Mouse (Mus musculus) kidney, postnatal 0 days (tissue): ENCODE data around the gene Syne2. TPM values are rescaled to one million over a fixed set of nuclear protein-coding genes. Genes with fewer than 3 reads are reported as not detected.
"Not testable (repeated sequence)": the region's sequence is repeated elsewhere in the genome, so short reads cannot be mapped to it uniquely, and the experiment has no call there.

ENCODE experiments used
- ATAC-seq: fragments of 200-750 bp; cut with Nextera tagmentation; replicated peaks from 2 replicates; pipeline ENCODE4 v1.8.0; 2017; ENCODE audit warnings: low read depth, moderate number of reproducible peaks, moderate TSS enrichment, moderate library complexity; ENCODE audit not compliant: low FRiP score
- DNase-seq: peaks from one replicate; pipeline ENCODE4 v3.0.0-alpha.2; 2016; ENCODE audit warnings: low spot score
- H3K27ac ChIP-seq: fragments of 300-500 bp; sonication (generic); 2 replicates; pipeline ENCODE4 v1.5.1; 2014; ENCODE audit warnings: mild to moderate bottlenecking
- H3K27me3 ChIP-seq: fragments of 300-500 bp; sonication (generic); 2 replicates; pipeline ENCODE4 v1.6.1; 2014; ENCODE audit warnings: low read length, mixed read lengths; ENCODE audit not compliant: insufficient read depth
- H3K36me3 ChIP-seq: fragments of 300-500 bp; sonication (generic); 2 replicates; pipeline ENCODE4 v1.6.1; 2014; ENCODE audit warnings: low read length, mixed read lengths; ENCODE audit not compliant: insufficient read depth
- H3K4me1 ChIP-seq: fragments of 300-500 bp; sonication (generic); replicated peaks from 2 replicates; pipeline ENCODE4 v1.6.1; 2014; ENCODE audit warnings: antibody characterized with exemption, low read length, mixed read lengths; ENCODE audit not compliant: insufficient read depth
- H3K4me2 ChIP-seq: fragments of 300-500 bp; sonication (generic); 2 replicates; pipeline ENCODE4 v1.6.1; 2014; ENCODE audit warnings: mild to moderate bottlenecking, low read length, moderate library complexity, mixed read lengths
- H3K4me3 ChIP-seq: fragments of 300-500 bp; sonication (generic); replicated peaks from 2 replicates; pipeline ENCODE4 v1.5.1; 2014; ENCODE audit warnings: low read depth, low read length
- H3K9ac ChIP-seq: fragments of 300-500 bp; sonication (generic); 2 replicates; pipeline ENCODE4 v1.6.1; 2014; ENCODE audit warnings: low read depth, low read length
- H3K9me3 ChIP-seq: fragments of 300-500 bp; sonication (generic); replicated peaks from 2 replicates; pipeline ENCODE4 v1.6.1; 2016; ENCODE audit warnings: low read length, inconsistent platforms, mixed read lengths
- CTCF ChIP-seq: IDR thresholded peaks from 2 replicates; pipeline ENCODE4 v1.5.1; 2016; ENCODE audit warnings: antibody characterized with exemption, low read depth, mild to moderate bottlenecking, moderate library complexity
- WGBS: fragments of 180-500 bp; shearing (Covaris S2); extraction: QIAGEN DNeasy Blood & Tissue Kit; methylation state at CpG from one replicate; pipeline ENCODE4 v1.1.7; 2014; 5-methylcytosine and 5-hydroxymethylcytosine counted together
- polyA plus RNA-seq: library from polyadenylated mRNA; unstranded; fragments of >200 nt; fragmentation: Nextera tagmentation; extraction: Ambion mirVana; gene quantifications from 2 replicates; pipeline ENCODE4 v1.2.1, GENCODE M21; 2015

Gene Syne2
- polyA plus RNA-seq, 1 experiment from 2014 or later = 37.2 TPM

- not testable (repeated sequence) for H3K4me1 ChIP-seq, H3K36me3 ChIP-seq, H3K27me3 ChIP-seq, H3K9me3 ChIP-seq, H3K27ac ChIP-seq, H3K4me2 ChIP-seq, H3K9ac ChIP-seq, ATAC-seq, H3K4me3 ChIP-seq
- peak; percentile 69 for TF ChIP-seq CTCF
- 5% methylated on average over 2 of the region's 2 CpGs for WGBS
- DNase-seq = peak; percentile 85
These were observed 31.3 kb upstream of the Syne2 start for GRCm38 (mm10) chr12:75786681-75787080.

DNA sequence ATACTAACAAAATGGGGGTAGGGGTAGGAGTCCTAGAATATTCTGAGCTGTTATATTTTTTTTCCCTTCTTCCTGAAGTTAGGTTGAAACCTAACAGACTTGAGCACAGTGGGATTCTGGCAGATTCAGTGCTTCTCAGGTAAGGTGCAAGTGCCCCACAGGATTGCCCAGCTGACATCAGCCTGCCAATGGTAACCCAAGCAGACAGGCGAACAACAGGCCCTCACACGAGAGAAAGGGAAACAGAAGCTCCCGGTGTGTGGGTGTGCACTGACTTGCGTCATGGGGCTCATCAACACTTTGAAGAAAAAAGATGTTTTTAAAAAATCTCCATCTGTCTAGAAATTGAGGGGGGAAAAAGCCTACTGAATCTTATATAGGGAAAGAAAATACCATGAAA, 28.5 kb upstream of the Syne2 start:
- Histone ChIP-seq H3K27me3 (no peaks in the 10 kb centered on the region), H3K27ac (no peak overlapping the region), H3K9me3 (no peaks in the 10 kb centered on the region), H3K36me3 (no peaks in the 10 kb centered on the region), H3K4me3 (no peak overlapping the region), H3K4me2 (no peak overlapping the region), H3K4me1 (no peaks in the 10 kb centered on the region), H3K9ac (no peak overlapping the region)
- DNase-seq = no peak
- no peak for ATAC-seq
- WGBS = 47% methylated on average over 4 of the region's 4 CpGs
- TF ChIP-seq CTCF = no peak

- no peak overlapping the region for H3K4me3 ChIP-seq
- H3K36me3 ChIP-seq = no peaks in the 10 kb centered on the region
- no peak overlapping the region for H3K4me2 ChIP-seq
- H3K27me3 ChIP-seq = no peaks in the 10 kb centered on the region
- no peak for DNase-seq
- WGBS = 80% methylated on average over 4 of the region's 4 CpGs
- no peak for ATAC-seq
- no peaks in the 10 kb centered on the region for H3K4me1 ChIP-seq
- no peak overlapping the region for H3K9ac ChIP-seq
- no peak for TF ChIP-seq CTCF
- H3K27ac ChIP-seq = no peak overlapping the region
- H3K9me3 ChIP-seq = no peaks in the 10 kb centered on the region
These were observed 23.4 kb upstream of the Syne2 start for GRCm38 (mm10) chr12:75794527-75794926.

DNA sequence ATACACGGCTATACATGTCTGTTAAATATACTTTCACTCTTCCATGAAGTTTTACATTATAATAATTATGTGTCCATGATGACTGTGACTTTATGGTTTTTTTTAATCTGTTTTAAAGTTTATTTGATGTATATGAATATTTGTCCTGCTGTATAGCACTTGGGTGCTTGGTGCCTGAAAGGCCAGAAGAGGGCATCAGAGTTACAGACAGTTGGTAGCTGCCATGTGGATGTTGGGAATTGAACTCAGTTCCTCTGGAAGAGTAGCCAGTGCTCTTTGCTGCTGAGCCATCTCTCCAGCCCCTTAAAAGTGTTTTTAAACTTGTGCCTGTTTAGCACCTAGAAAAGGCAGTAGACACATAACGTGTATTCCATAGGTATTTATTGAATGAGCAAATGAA, 21.4 kb upstream of the Syne2 start:
- peak; percentile 81 for TF ChIP-seq CTCF
- no peaks in the 10 kb centered on the region for H3K27me3 ChIP-seq
- 81% methylated on average over 2 of the region's 2 CpGs for WGBS
- H3K9ac ChIP-seq = no peak overlapping the region
- no peaks in the 10 kb centered on the region for H3K9me3 ChIP-seq
- no peak overlapping the region for H3K27ac ChIP-seq
- ATAC-seq (no peak), DNase-seq (peak; percentile 55)
- no peak overlapping the region for H3K4me2 ChIP-seq
- H3K4me1 ChIP-seq = no peaks in the 10 kb centered on the region
- no peak overlapping the region for H3K4me3 ChIP-seq
- no peaks in the 10 kb centered on the region for H3K36me3 ChIP-seq

GRCm38 (mm10) chr12:75806281-75806680, 11.7 kb upstream of the Syne2 start:
- Histone ChIP-seq H3K9ac (no peak overlapping the region), H3K27me3 (no peaks in the 10 kb centered on the region), H3K36me3 (no peaks in the 10 kb centered on the region), H3K9me3 (no peaks in the 10 kb centered on the region), H3K4me3 (no peak overlapping the region), H3K27ac (no peak overlapping the region), H3K4me1 (no peaks in the 10 kb centered on the region), H3K4me2 (no peak overlapping the region)
- 86% methylated on average over 4 of the region's 4 CpGs for WGBS
- ATAC-seq = no peak
- TF ChIP-seq CTCF = no peak
- DNase-seq = no peak

DNA sequence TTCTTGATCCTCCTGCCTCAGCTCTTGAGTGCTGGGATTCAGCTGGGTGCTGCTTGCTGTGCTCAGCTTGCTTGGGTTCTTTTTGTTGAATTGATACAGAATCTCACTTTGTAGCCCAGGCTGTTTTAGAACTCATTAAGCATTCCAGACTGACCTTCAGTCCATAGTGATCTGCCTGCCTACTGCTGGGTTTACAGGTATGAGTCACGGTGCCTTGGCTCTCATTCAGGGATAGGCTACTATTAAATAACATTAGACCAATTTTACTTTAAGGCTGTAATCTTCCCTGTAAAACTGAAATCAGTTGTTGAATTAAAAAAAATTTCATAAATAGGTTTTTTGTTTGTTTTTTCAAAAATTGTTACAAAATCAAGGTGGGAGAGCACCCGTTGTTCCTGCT, 4.2 kb upstream of the Syne2 start:
- Histone ChIP-seq H3K27ac (no peak overlapping the region), H3K9ac (no peak overlapping the region), H3K27me3 (no peaks in the 10 kb centered on the region), H3K36me3 (no peaks in the 10 kb centered on the region), H3K4me1 (peaks cover 8% of the 10 kb centered on the region; the same call in 1 of the 2 replicates), H3K4me2 (no peak overlapping the region), H3K9me3 (no peaks in the 10 kb centered on the region), H3K4me3 (no peak overlapping the region)
- no peak for TF ChIP-seq CTCF
- ATAC-seq (no peak), DNase-seq (no peak)
- 96% methylated on average over 2 of the region's 2 CpGs for WGBS

GRCm38 (mm10) chr12:75814551-75814950, 3.4 kb upstream of the Syne2 start:
- Histone ChIP-seq H3K27ac (no peak overlapping the region), H3K9ac (no peak overlapping the region), H3K36me3 (no peaks in the 10 kb centered on the region), H3K4me1 (peaks cover 8% of the 10 kb centered on the region; the same call in 1 of the 2 replicates), H3K4me3 (no peak overlapping the region), H3K9me3 (no peaks in the 10 kb centered on the region), H3K4me2 (no peak overlapping the region), H3K27me3 (no peaks in the 10 kb centered on the region)
- no peak for TF ChIP-seq CTCF
- 69% methylated on average over 6 of the region's 6 CpGs for WGBS
- no peak for ATAC-seq
- no peak for DNase-seq
